Mouse (Mus musculus) CH12F3 (cell line): ENCODE measurements around the gene Samd3.

ENCODE experiments used
- in situ Hi-C: fragments of 300-500 bp; cut with MboI; formaldehyde crosslinking; loops from 2 replicates; pipeline ENCODE4 v1.14.3; 2020; ENCODE audit warnings: low sequenced_read_pairs

Samd3 gene

GRCm38 (mm10) chr10:26229488-26229887 lies at the start of gene Samd3:
Gene Samd3 (plus strand): TSS chr10:26229707.
- in situ Hi-C loops = no loop called here

- in situ Hi-C loops = no loop called here
Measured at GRCm38 (mm10) chr10:26185289-26185688, 44.2 kb upstream of the Samd3 start.

- in situ Hi-C loops = no loop called here
Measured at GRCm38 (mm10) chr10:26190811-26191210, 38.7 kb upstream of the Samd3 start.

- in situ Hi-C loops = no loop called here
Measured at GRCm38 (mm10) chr10:26194892-26195291, 34.6 kb upstream of the Samd3 start.

- in situ Hi-C loops = no loop called here
Measured at GRCm38 (mm10) chr10:26202708-26203368, 26.7 kb upstream of the Samd3 start.

GRCm38 (mm10) chr10:26220729-26221128 lies 8.8 kb upstream of the Samd3 start:
- in situ Hi-C loops = no loop called here

GRCm38 (mm10) chr10:26226241-26226640 lies 3.3 kb upstream of the Samd3 start:
- in situ Hi-C loops = no loop called here

GRCm38 (mm10) chr10:26226734-26227133 lies 2.8 kb upstream of the Samd3 start:
- in situ Hi-C loops = no loop called here

- in situ Hi-C loops = no loop called here
Measured at GRCm38 (mm10) chr10:26228187-26228586, 1.3 kb upstream of the Samd3 start.

GRCm38 (mm10) chr10:26232071-26232653 lies 2.7 kb downstream of the Samd3 start:
- in situ Hi-C loops = no loop called here

GRCm38 (mm10) chr10:26238559-26238958 lies 9.1 kb downstream of the Samd3 start:
- in situ Hi-C loops = no loop called here

- in situ Hi-C loops = no loop called here
Measured at GRCm38 (mm10) chr10:26239090-26239489, 9.6 kb downstream of the Samd3 start.

- in situ Hi-C loops = no loop called here
Measured at GRCm38 (mm10) chr10:26243203-26243602, 13.7 kb downstream of the Samd3 start.

GRCm38 (mm10) chr10:26244466-26244865 lies 15.0 kb downstream of the Samd3 start:
- in situ Hi-C loops = no loop called here

- in situ Hi-C loops = no loop called here
Measured at GRCm38 (mm10) chr10:26249426-26250165, 20.1 kb downstream of the Samd3 start.

GRCm38 (mm10) chr10:26259908-26260307 lies 30.4 kb downstream of the Samd3 start:
- in situ Hi-C loops = no loop called here

- in situ Hi-C loops = no loop called here
Measured at GRCm38 (mm10) chr10:26263744-26264459, 34.4 kb downstream of the Samd3 start.

- in situ Hi-C loops = no loop called here
Measured at GRCm38 (mm10) chr10:26275414-26275813, 45.9 kb downstream of the Samd3 start.

GRCm38 (mm10) chr10:26280009-26280408 lies 50.5 kb downstream of the Samd3 start:
- in situ Hi-C loops = no loop called here

- in situ Hi-C loops = no loop called here
Measured at GRCm38 (mm10) chr10:26287136-26287535, 57.6 kb downstream of the Samd3 start.

GRCm38 (mm10) chr10:26297200-26297599 lies 67.7 kb downstream of the Samd3 start:
- in situ Hi-C loops = no loop called here
